Mouse (Mus musculus): ENCODE data around the gene Faap24.

- TF ChIP-seq CTCF (IDR thresholded peaks at IDR 0.05; ENCODE audit: extremely low read depth, insufficient read depth, insufficient read length, insufficient replicate concordance) (no peak), POLR2A (IDR thresholded peaks at IDR 0.05; ENCODE audit: low read depth, low read length) (no peak)
These were observed 22.4 kb downstream of the Faap24 start for GRCm38 (mm10) chr7:35374265-35374664.

Measured in spleen, adult 2 months (tissue).